8 mouse cellular contexts compared by ENCODE assay signal in the genomic region with DNA sequence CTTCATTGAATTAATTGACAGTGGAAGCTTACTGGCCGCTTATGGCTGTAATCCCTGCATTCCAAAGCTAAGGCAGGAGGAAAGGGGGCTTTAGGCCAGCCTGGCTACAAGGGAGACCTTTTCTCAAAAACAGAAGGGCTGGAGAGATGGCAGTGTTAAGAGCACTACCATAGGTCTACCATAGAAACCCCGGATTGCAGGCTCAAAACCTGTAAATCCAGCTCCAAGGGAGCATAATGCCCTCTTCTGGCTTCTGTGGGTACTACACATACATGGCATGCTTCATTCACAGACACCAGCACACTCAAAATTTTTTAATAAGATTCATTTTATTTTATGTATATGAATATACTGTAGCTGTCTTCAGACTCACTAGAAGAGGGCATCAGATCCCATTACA. TPM values are rescaled to one million over a fixed set of nuclear protein-coding genes. Genes with fewer than 3 reads are reported as not detected.
DNase-seq lines count a peak whose midpoint lies in the region.

No protein-coding gene starts in this region.

- no peak overlapping the region for H3K27ac ChIP-seq in heart, embryonic 10.5 days
- H3K27ac ChIP-seq in embryonic facial prominence, embryonic 10.5 days (replicated peaks) = no peak overlapping the region

- DNase-seq in heart, adult 18-20 months = peak; percentile 56 to 84
- no peak for DNase-seq in heart, embryonic 10.5 days (ENCODE audit: low spot score)
- DNase-seq in B cell, adult 2 months = peak; percentile 84 to 85
- peak; percentile 81 for DNase-seq in adrenal gland, postnatal 10 days
- DNase-seq in embryonic facial prominence, embryonic 10.5 days (ENCODE audit: low spot score) = peak; percentile 69
- DNase-seq in kidney, postnatal 36 days = peak; percentile 77 to 82
- peak; percentile 18 to 83 for DNase-seq in lung, postnatal 4 days
- DNase-seq in splenic B cell, adult 2 months (ENCODE audit: low read depth, low spot score) = peak; percentile 90

- 39% methylated on average over 2 of the region's 2 CpGs for WGBS in heart, embryonic 10.5 days
- 30% methylated on average over 2 of the region's 2 CpGs for WGBS in embryonic facial prominence, embryonic 10.5 days

- H3K27me3 ChIP-seq in heart, embryonic 10.5 days (ENCODE audit: insufficient read depth, poor library complexity, severe bottlenecking) = no peaks in the 10 kb centered on the region
- H3K27me3 ChIP-seq in embryonic facial prominence, embryonic 10.5 days (replicated peaks; ENCODE audit: low read depth, poor library complexity, severe bottlenecking) = no peaks in the 10 kb centered on the region
- no peaks in the 10 kb centered on the region for H3K27me3 ChIP-seq in splenic B cell, adult 2 months (ENCODE audit: control insufficient read depth, insufficient read depth, low read length, poor library complexity, severe bottlenecking)

- no peaks in the 10 kb centered on the region for H3K9me3 ChIP-seq in heart, embryonic 10.5 days
- H3K9me3 ChIP-seq in embryonic facial prominence, embryonic 10.5 days = no peaks in the 10 kb centered on the region

- H3K4me1 ChIP-seq in heart, embryonic 10.5 days = peaks cover 19% of the 10 kb centered on the region; the same call in 1 of the 2 replicates
- peaks cover 38% of the 10 kb centered on the region for H3K4me1 ChIP-seq in embryonic facial prominence, embryonic 10.5 days

- no peak overlapping the region for H3K4me3 ChIP-seq in heart, embryonic 10.5 days
- H3K4me3 ChIP-seq in embryonic facial prominence, embryonic 10.5 days = peak overlapping the region; percentile 6; the same call in 1 of the 2 replicates

- peaks cover 48% of the 10 kb centered on the region for H3K36me3 ChIP-seq in heart, embryonic 10.5 days
- H3K36me3 ChIP-seq in embryonic facial prominence, embryonic 10.5 days (replicated peaks) = peaks cover 78% of the 10 kb centered on the region
- H3K36me3 ChIP-seq in splenic B cell, adult 2 months (ENCODE audit: control insufficient read depth, insufficient read depth, low read length, poor library complexity, severe bottlenecking) = peaks cover 3% of the 10 kb centered on the region; the same call in 1 of the 2 replicates

RNA-seq across cellular contexts. Expression of a gene that starts 4.6 kb away (rescaled TPM):
- total RNA-seq in heart, adult 18-20 months (2021) = 10 to 100 TPM; 39.2 to 43.7 TPM
- polyA plus RNA-seq in heart, embryonic 10.5 days (2016; fragmentation: Nextera tagmentation; extraction: Ambion mirVana) = 30.6 and 44.4 TPM in 2 replicates
- total RNA-seq in adrenal gland, postnatal 10 days (2021) = 10 to 100 TPM; 60.4 to 70.1 TPM
- polyA plus RNA-seq in embryonic facial prominence, embryonic 10.5 days (2016; fragmentation: Nextera tagmentation; extraction: Ambion mirVana) = 60.1 and 61.5 TPM in 2 replicates

RNA-seq across cellular contexts. Expression of a gene that starts 23.5 kb away (rescaled TPM):
- total RNA-seq in heart, adult 18-20 months (2021) = 10 to 100 TPM; 47.0 to 47.8 TPM
- 39.2 and 45.3 TPM in 2 replicates for polyA plus RNA-seq in heart, embryonic 10.5 days (2016; fragmentation: Nextera tagmentation; extraction: Ambion mirVana)
- 10 to 100 TPM; 41.9 to 43.3 TPM for total RNA-seq in adrenal gland, postnatal 10 days (2021)
- polyA plus RNA-seq in embryonic facial prominence, embryonic 10.5 days (2016; fragmentation: Nextera tagmentation; extraction: Ambion mirVana) = 44.6 and 48.5 TPM in 2 replicates

RNA-seq across cellular contexts. Expression of a gene that starts 42.2 kb away (rescaled TPM):
- total RNA-seq in heart, adult 18-20 months (2021) = 10 to 100 TPM in 1 of 2 experiments, 1 to 10 TPM in 1; 9.5 to 11.3 TPM
- 25.1 and 25.4 TPM in 2 replicates for polyA plus RNA-seq in heart, embryonic 10.5 days (2016; fragmentation: Nextera tagmentation; extraction: Ambion mirVana)
- total RNA-seq in adrenal gland, postnatal 10 days (2021) = 10 to 100 TPM; 23.2 to 23.5 TPM
- 21.3 and 22.2 TPM in 2 replicates for polyA plus RNA-seq in embryonic facial prominence, embryonic 10.5 days (2016; fragmentation: Nextera tagmentation; extraction: Ambion mirVana)

RNA-seq across cellular contexts. Expression of a gene that starts 59.4 kb away (rescaled TPM):
- total RNA-seq in heart, adult 18-20 months (2021) = 1 to 10 TPM; 1.6 to 2.2 TPM
- polyA plus RNA-seq in heart, embryonic 10.5 days (2016; fragmentation: Nextera tagmentation; extraction: Ambion mirVana) = 4.5 and 7.2 TPM in 2 replicates
- total RNA-seq in adrenal gland, postnatal 10 days (2021) = 1 to 10 TPM; 2.1 to 2.7 TPM
- 3.3 and 5.1 TPM in 2 replicates for polyA plus RNA-seq in embryonic facial prominence, embryonic 10.5 days (2016; fragmentation: Nextera tagmentation; extraction: Ambion mirVana)
